Mouse (Mus musculus): ENCODE data around the gene Arvcf. TPM values are rescaled to one million over a fixed set of nuclear protein-coding genes. Genes with fewer than 3 reads are reported as not detected.

Gene Arvcf
- polyA plus RNA-seq, 1 experiment from 2014 or later: 34.0 TPM

- Histone ChIP-seq H3K4me2 (ENCODE audit: low read depth, low read length) (no peak overlapping the region), H3K9ac (ENCODE audit: low read length) (no peak overlapping the region), H3K27ac (ENCODE audit: low read length) (no peak overlapping the region), H3K27me3 (ENCODE audit: control insufficient read depth, insufficient read depth, low read depth, low read length) (no peaks in the 10 kb centered on the region), H3K4me3 (ENCODE audit: low read length) (no peak overlapping the region), H3K9me3 (ENCODE audit: control insufficient read depth, low read length) (no peaks in the 10 kb centered on the region), H3K36me3 (ENCODE audit: control insufficient read depth, insufficient read depth, low read length) (no peaks in the 10 kb centered on the region), H3K4me1 (replicated peaks; ENCODE audit: control insufficient read depth, insufficient read depth, low read length) (peaks cover 49% of the 10 kb centered on the region)
- WGBS: 97% methylated on average over 3 of the region's 3 CpGs
- ATAC-seq (ENCODE audit: low read depth): no peak
Measured at GRCm38 (mm10) chr16:18391127-18391526, 43.1 kb downstream of the Arvcf start.

- H3K27me3 ChIP-seq (ENCODE audit: control insufficient read depth, insufficient read depth, low read depth, low read length): no peaks in the 10 kb centered on the region
- no peak overlapping the region for H3K9ac ChIP-seq (ENCODE audit: low read length)
- ATAC-seq (ENCODE audit: low read depth): no peak
- no peaks in the 10 kb centered on the region for H3K9me3 ChIP-seq (ENCODE audit: control insufficient read depth, low read length)
- H3K36me3 ChIP-seq (ENCODE audit: control insufficient read depth, insufficient read depth, low read length): no peaks in the 10 kb centered on the region
- peaks cover 55% of the 10 kb centered on the region for H3K4me1 ChIP-seq (replicated peaks; ENCODE audit: control insufficient read depth, insufficient read depth, low read length)
- H3K27ac ChIP-seq (ENCODE audit: low read length): no peak overlapping the region
- H3K4me2 ChIP-seq (ENCODE audit: low read depth, low read length): no peak overlapping the region
- H3K4me3 ChIP-seq (ENCODE audit: low read length): no peak overlapping the region
- WGBS: 85% methylated on average over 3 of the region's 3 CpGs
Measured at GRCm38 (mm10) chr16:18391728-18392127, 43.7 kb downstream of the Arvcf start.

GRCm38 (mm10) chr16:18392469-18393426 lies 44.8 kb downstream of the Arvcf start:
- Histone ChIP-seq H3K9ac (ENCODE audit: low read length) (peak overlapping the region; percentile 80), H3K27me3 (ENCODE audit: control insufficient read depth, insufficient read depth, low read depth, low read length) (no peaks in the 10 kb centered on the region), H3K4me2 (ENCODE audit: low read depth, low read length) (peak overlapping the region; percentile 98), H3K4me3 (ENCODE audit: low read length) (peak overlapping the region; percentile 75), H3K4me1 (replicated peaks; ENCODE audit: control insufficient read depth, insufficient read depth, low read length) (peaks cover 52% of the 10 kb centered on the region), H3K36me3 (ENCODE audit: control insufficient read depth, insufficient read depth, low read length) (no peaks in the 10 kb centered on the region; the same call in 1 of the 2 replicates), H3K9me3 (ENCODE audit: control insufficient read depth, low read length) (no peaks in the 10 kb centered on the region), H3K27ac (ENCODE audit: low read length) (peak overlapping the region; percentile 77)
- ATAC-seq (ENCODE audit: low read depth): peak; percentile 87
- WGBS: under 1% methylated on average over 54 of the region's 63 CpGs

- no peak overlapping the region for H3K27ac ChIP-seq (ENCODE audit: low read length)
- WGBS: 51% methylated on average over 5 of the region's 5 CpGs
Measured at GRCm38 (mm10) chr16:18393595-18393994, 45.6 kb downstream of the Arvcf start.

GRCm38 (mm10) chr16:18394056-18394455 lies 46.1 kb downstream of the Arvcf start:
- Histone ChIP-seq H3K4me3 (ENCODE audit: low read length) (no peak overlapping the region), H3K4me1 (replicated peaks; ENCODE audit: control insufficient read depth, insufficient read depth, low read length) (peaks cover 39% of the 10 kb centered on the region), H3K27ac (ENCODE audit: low read length) (no peak overlapping the region), H3K4me2 (ENCODE audit: low read depth, low read length) (no peak overlapping the region), H3K36me3 (ENCODE audit: control insufficient read depth, insufficient read depth, low read length) (peaks cover 6% of the 10 kb centered on the region), H3K9ac (ENCODE audit: low read length) (no peak overlapping the region), H3K9me3 (ENCODE audit: control insufficient read depth, low read length) (no peaks in the 10 kb centered on the region), H3K27me3 (ENCODE audit: control insufficient read depth, insufficient read depth, low read depth, low read length) (no peaks in the 10 kb centered on the region)
- WGBS: 79% methylated on average over 3 of the region's 3 CpGs
- ATAC-seq (ENCODE audit: low read depth): no peak

More at GRCm38 (mm10) chr16:18393595-18393994, 45.6 kb downstream of the Arvcf start:
- H3K27me3 ChIP-seq (ENCODE audit: control insufficient read depth, insufficient read depth, low read depth, low read length): no peaks in the 10 kb centered on the region
- peaks cover 6% of the 10 kb centered on the region for H3K36me3 ChIP-seq (ENCODE audit: control insufficient read depth, insufficient read depth, low read length)
- no peaks in the 10 kb centered on the region for H3K9me3 ChIP-seq (ENCODE audit: control insufficient read depth, low read length)
- no peak for ATAC-seq (ENCODE audit: low read depth)
- peak overlapping the region; percentile 98 for H3K4me2 ChIP-seq (ENCODE audit: low read depth, low read length)
- H3K4me1 ChIP-seq (replicated peaks; ENCODE audit: control insufficient read depth, insufficient read depth, low read length): peaks cover 43% of the 10 kb centered on the region
- peak overlapping the region; percentile 75; the same call in 1 of the 2 replicates for H3K4me3 ChIP-seq (ENCODE audit: low read length)
- peak overlapping the region; percentile 80 for H3K9ac ChIP-seq (ENCODE audit: low read length)

- Histone ChIP-seq H3K4me1 (replicated peaks; ENCODE audit: control insufficient read depth, insufficient read depth, low read length) (peaks cover 36% of the 10 kb centered on the region), H3K27me3 (ENCODE audit: control insufficient read depth, insufficient read depth, low read depth, low read length) (no peaks in the 10 kb centered on the region), H3K27ac (ENCODE audit: low read length) (peak overlapping the region; percentile 75), H3K4me3 (ENCODE audit: low read length) (no peak overlapping the region), H3K36me3 (ENCODE audit: control insufficient read depth, insufficient read depth, low read length) (peaks cover 6% of the 10 kb centered on the region), H3K9me3 (ENCODE audit: control insufficient read depth, low read length) (no peaks in the 10 kb centered on the region), H3K9ac (ENCODE audit: low read length) (peak overlapping the region; percentile 31; the same call in 1 of the 2 replicates), H3K4me2 (ENCODE audit: low read depth, low read length) (no peak overlapping the region)
- WGBS: 24% methylated on average over 11 of the region's 11 CpGs
- 0 out of 2 replicates have a peak, but pooled peaks have one; percentile 26 for ATAC-seq (ENCODE audit: low read depth)
Measured at GRCm38 (mm10) chr16:18394777-18395619, 47.0 kb downstream of the Arvcf start.

- Histone ChIP-seq H3K4me3 (ENCODE audit: low read length) (no peak overlapping the region), H3K9ac (ENCODE audit: low read length) (peak overlapping the region; percentile 32; the same call in 1 of the 2 replicates), H3K9me3 (ENCODE audit: control insufficient read depth, low read length) (no peaks in the 10 kb centered on the region), H3K36me3 (ENCODE audit: control insufficient read depth, insufficient read depth, low read length) (peaks cover 6% of the 10 kb centered on the region), H3K4me2 (ENCODE audit: low read depth, low read length) (no peak overlapping the region; the same call in 1 of the 2 replicates), H3K27ac (ENCODE audit: low read length) (peak overlapping the region; percentile 75), H3K27me3 (ENCODE audit: control insufficient read depth, insufficient read depth, low read depth, low read length) (no peaks in the 10 kb centered on the region), H3K4me1 (replicated peaks; ENCODE audit: control insufficient read depth, insufficient read depth, low read length) (peaks cover 39% of the 10 kb centered on the region)
- 19% methylated on average over 6 of the region's 7 CpGs for WGBS
- ATAC-seq (ENCODE audit: low read depth): no peak; the same call in 1 of the 2 replicates
Measured at GRCm38 (mm10) chr16:18395620-18396036, 47.6 kb downstream of the Arvcf start.

- H3K9me3 ChIP-seq (ENCODE audit: control insufficient read depth, low read length): no peaks in the 10 kb centered on the region
- peak; percentile 32 for ATAC-seq (ENCODE audit: low read depth)
- H3K4me1 ChIP-seq (replicated peaks; ENCODE audit: control insufficient read depth, insufficient read depth, low read length): peaks cover 44% of the 10 kb centered on the region
- peak overlapping the region; percentile 32; the same call in 1 of the 2 replicates for H3K9ac ChIP-seq (ENCODE audit: low read length)
- H3K27me3 ChIP-seq (ENCODE audit: control insufficient read depth, insufficient read depth, low read depth, low read length): no peaks in the 10 kb centered on the region
- H3K4me2 ChIP-seq (ENCODE audit: low read depth, low read length): no peak overlapping the region
- 32% methylated on average over 2 of the region's 2 CpGs for WGBS
- H3K4me3 ChIP-seq (ENCODE audit: low read length): no peak overlapping the region
- peak overlapping the region; percentile 75 for H3K27ac ChIP-seq (ENCODE audit: low read length)
- peaks cover 6% of the 10 kb centered on the region for H3K36me3 ChIP-seq (ENCODE audit: control insufficient read depth, insufficient read depth, low read length)
Measured at GRCm38 (mm10) chr16:18396201-18396600, 48.2 kb downstream of the Arvcf start.

All from lung, embryonic 16.5 days (tissue).